Mouse (Mus musculus) skeletal muscle tissue, adult 2 months (tissue): ENCODE results near the gene Klc4.

Experiments used
- DNase-seq: peaks from one replicate; pipeline ENCODE4 v3.0.0-alpha.2; 2012; ENCODE audit warnings: low read depth, low spot score

The Klc4 gene

GRCm38 (mm10) chr17:46589635-46590314 lies 56.0 kb downstream of the Klc4 start:
- DNase-seq: no peak

- no peak for DNase-seq
These were observed 56.9 kb downstream of the Klc4 start for GRCm38 (mm10) chr17:46588913-46589312.

GRCm38 (mm10) chr17:46588173-46588572 lies 57.6 kb downstream of the Klc4 start:
- DNase-seq: no peak

GRCm38 (mm10) chr17:46586327-46586726 lies 59.5 kb downstream of the Klc4 start:
- DNase-seq: no peak
